Mouse (Mus musculus): Measurements from ENCODE around the gene Tnrc6a.
"Not testable (repeated sequence)": the region's sequence is repeated elsewhere in the genome, so short reads cannot be mapped to it uniquely, and the experiment has no call there.

Gene Tnrc6a

GRCm38 (mm10) chr7:123123665-123124298 lies at the start of gene Tnrc6a:
Gene Tnrc6a (plus strand): TSS chr7:123123885.
- in situ Hi-C loops (cut with MboI): no loop called here

DNA sequence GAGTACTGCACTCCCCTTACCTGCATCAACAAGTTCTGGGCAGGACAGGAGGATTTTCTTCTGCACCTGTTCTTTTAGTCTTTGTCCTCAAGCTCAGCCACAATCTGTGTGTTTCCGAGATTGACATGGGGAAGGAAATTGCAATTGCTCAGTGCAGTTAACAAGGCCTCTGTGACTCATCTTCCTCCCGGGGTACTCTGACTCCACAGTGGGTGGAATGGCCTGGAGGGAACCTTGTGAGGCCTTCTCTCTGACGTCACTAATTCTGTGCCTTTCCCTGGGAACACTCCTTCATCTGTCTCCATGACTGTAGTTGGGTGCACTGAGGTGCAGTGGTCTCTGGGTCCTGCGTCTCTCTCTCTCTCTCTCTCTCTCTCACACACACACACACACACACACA lies 41.4 kb upstream of the Tnrc6a start:
- in situ Hi-C loops (cut with MboI): no loop called here

DNA sequence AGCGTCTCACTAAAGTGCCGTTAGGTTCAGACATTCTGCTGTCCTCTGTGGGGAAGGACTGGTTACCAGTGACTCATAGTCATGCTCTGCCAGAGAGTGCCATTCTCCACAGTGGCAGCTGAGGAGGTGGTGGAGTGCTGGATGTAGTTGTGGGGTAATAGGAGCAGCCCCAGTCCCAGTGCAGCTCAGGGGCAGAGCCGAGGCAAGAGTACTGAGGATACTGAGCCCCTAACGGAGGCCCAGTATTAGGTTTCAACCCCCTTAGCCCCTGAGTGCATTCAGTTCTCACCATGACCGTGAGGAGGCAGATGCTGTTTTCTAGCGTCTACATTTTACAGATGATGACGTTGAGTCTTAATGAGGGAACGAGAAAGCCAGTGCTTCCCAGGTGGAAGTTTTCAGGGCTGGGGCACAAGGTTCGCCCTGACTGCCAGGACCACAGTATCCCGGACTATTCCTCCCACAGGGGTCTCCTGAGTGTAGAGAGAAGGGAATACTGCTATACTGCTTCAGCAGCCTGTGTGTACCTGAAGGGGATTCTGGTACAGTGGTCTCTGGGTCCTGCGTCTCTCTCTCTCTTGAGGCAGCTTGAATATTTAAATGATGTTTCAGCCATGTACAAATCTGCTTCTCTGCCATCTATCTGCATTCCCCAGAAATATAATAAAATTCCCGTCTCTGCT lies 40.1 kb upstream of the Tnrc6a start:
- in situ Hi-C loops (cut with MboI): no loop called here

- in situ Hi-C loops (cut with MboI): no loop called here
Measured at GRCm38 (mm10) chr7:123084180-123084691, 39.4 kb upstream of the Tnrc6a start.

- in situ Hi-C loops (cut with MboI): no loop called here
Measured at GRCm38 (mm10) chr7:123084708-123085107, 39.0 kb upstream of the Tnrc6a start.

DNA sequence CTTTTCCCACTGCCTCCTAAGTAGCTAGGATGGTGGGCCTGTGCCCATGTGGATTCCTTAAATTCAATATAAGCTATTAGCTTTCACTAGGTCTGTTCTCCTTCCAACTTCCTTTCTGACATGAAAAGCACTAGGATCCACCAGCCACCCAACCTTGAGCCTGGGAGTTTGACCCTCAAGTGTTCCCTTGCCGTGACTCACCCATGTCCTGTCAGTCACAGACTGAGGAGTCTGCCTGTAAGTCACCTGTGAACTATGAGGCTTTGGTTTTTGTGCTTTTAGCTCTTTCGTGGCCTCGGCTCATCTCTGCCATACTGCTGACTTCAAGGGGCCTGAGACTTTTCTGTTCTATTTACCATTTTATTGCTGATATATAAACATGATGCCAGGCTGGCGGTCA lies 34.8 kb upstream of the Tnrc6a start:
- in situ Hi-C loops (cut with MboI): no loop called here

- in situ Hi-C loops (cut with MboI): no loop called here
Measured at GRCm38 (mm10) chr7:123096344-123097120, 27.2 kb upstream of the Tnrc6a start.

DNA sequence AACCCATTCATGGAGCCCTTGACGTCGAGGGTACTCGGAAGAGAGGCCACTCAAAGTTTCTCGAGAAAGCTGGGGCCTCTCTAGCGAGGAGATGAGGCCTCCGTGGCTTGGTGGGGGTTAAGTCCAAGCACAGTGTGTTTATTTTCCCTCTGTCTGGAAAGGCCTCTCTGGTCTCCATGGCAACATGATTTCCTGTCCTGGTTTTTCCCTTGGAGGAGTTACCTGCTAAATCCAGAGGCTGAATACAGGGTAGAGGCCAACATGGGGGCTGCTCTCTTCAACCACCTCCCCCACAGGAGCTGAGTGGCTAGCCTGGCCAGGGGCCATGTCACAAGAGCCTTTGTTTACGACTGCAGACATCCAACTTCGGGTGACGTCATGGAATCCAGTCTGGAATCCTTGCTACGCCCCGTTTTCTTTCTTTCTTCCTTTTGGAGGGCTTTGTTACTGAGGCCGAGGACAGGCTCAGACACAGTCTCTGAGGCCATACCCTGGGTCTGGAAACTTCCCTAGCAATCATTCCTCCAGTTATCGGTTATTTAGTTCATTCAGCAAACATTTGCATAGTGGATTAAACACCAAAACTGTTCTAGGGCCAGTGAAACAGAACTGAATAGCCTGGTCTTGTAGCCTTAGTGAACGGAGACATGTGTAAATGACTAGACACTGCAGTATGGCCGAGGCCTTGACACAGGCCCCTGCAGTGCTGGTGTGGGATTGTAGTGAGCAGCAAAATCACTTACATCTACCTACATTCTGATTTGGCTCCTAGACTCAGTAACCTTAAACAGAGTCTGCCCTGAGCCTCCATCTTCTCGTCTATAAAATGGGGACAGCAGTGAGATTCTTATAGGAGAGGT lies 25.6 kb upstream of the Tnrc6a start:
- in situ Hi-C loops (cut with MboI): no loop called here

DNA sequence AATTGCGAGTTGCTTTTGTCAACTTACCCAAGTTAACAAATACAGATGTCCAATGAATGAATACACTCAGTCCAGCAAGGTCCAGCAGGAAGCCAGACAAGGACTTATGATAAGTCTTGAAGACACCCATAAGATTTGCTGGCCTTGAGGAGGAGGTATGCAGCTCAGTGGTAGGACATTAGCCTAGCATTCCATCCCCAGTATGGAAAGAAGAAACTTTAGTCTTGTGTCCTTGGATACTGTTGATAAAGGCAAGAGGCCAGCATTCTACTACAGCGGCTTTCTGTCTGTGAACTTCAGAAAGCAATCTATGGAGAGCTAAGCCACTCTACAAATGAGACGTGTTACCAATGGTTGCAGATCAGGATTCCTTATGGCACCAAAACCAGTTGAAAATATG lies 22.4 kb upstream of the Tnrc6a start:
- in situ Hi-C loops (cut with MboI): no loop called here

DNA sequence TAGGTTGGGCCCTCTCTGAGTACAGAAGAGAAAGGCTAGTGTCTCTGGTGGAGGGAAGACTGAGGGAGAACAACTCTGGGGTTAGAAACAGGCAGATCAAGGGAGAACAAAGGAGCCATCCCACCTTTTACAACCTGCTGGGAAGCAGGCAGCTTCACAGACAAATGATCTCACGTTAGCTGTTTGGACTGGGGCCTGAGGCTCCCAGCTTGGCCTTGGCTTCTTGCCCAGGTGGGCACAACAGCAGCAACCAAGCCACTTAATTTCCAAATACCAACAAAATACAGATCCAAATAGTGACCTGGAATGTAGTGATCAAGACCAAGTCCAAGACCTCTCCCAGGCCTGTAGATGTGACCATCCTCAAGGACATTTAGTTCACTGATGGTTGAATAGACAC lies 18.3 kb upstream of the Tnrc6a start:
- in situ Hi-C loops (cut with MboI): not testable (repeated sequence)

GRCm38 (mm10) chr7:123105906-123106305 lies 17.8 kb upstream of the Tnrc6a start:
- in situ Hi-C loops (cut with MboI): no loop called here

DNA sequence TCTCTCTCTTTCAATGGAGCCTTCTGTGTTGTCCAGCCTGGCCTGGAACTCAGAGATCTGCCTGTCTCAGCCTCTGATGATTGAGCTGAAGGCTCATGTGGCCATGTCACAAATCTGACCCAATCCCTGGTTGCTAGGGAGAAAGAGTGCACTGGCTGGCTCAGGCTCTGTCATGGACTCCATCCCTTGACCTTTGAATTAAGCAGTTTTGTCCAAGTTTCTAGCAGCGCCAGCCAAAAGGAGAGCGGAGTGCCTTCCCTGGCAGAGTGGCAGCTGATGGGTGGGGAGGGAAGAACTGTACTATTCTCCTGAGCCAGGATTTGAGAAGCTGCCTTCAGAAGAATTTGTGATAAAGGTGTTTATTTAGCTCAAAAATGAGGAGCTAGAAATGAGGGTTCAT lies 17.4 kb upstream of the Tnrc6a start:
- in situ Hi-C loops (cut with MboI): no loop called here

DNA sequence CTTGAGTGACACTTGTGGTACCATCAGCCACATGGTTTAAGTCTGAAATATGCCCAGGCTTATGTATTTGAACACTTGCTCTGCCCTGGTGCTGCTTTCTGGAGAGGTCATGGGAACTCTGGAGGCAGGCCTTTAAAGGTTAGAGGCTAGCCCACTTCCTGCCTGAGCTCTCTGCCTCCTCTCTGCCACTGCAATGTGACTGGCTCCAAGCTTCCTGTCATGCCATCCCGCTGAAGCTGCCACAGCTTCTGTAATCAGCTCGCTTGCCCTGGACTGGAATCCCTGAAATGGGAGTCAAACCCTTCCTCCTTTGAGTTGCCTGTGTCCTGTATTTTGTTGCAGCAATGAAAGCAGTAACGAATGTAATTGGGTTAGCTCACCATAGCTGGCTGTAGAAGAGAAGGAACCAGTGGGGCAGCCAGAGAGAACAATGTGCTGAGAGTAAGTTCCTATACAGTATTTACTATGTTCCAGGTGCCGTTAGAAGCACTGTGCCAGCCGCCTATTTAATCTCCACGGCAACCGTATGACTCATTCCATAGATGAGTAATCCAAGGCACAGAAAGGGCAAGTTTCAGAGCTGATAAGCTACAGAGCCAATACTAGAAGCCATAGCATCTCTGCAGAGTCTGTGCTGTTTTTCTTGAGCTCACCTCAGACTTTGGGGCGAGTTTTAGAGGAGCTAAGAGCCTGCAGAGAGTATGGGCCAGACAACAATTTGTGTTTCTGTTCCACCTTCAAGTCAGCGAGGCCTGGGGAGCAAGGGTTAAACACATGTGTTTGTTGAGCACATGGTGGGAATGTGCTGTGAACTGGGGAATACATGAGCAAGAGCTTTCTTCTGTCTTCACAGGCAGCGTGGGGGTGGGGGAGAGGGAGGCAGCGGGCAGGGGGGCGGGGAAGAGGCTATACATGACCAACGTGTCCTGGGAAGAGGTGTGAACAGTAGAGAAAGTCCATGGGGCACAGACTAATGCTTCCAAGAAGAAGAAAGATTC lies 15.3 kb upstream of the Tnrc6a start:
- in situ Hi-C loops (cut with MboI): no loop called here

- in situ Hi-C loops (cut with MboI): no loop called here
Measured at GRCm38 (mm10) chr7:123109361-123110000, 14.2 kb upstream of the Tnrc6a start.

DNA sequence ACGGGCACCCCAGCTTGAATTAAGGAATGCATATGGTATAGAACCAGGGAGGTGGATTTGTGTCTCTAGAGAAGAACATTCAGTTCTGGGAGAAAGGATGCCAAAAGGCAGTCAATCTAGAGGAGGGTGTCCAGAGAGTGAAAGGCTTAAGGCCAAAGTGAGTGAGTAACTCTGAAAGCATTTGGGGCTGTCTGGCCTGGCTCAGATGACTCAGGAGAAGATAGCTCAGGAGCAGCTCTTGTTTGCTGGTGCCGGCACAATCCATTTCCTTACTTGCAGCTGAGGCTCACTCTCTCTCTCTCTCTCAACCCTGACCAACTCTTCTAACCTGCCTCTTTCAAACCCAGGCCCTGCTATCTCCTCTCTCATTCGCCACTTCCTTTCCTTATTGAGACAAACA lies 13.6 kb upstream of the Tnrc6a start:
- in situ Hi-C loops (cut with MboI): no loop called here

DNA sequence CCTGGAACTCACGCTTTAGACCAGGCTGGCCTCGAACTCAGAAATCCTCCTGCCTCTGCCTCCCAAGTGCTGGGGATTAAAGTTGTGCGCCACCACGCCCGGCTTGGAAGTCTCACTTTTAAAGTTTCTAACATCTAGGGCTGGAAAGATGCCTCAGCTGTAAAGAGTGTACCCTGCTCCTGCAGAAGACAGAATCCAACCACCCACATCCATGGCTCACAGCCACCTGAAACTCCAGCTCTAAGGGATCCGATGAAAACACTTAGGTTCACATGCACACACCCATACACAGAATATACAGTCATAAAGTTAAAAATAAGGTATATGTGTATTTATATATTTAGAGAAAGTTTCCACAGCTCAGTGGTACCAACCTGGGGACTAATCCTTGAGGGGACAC lies 10.1 kb upstream of the Tnrc6a start:
- in situ Hi-C loops (cut with MboI): no loop called here

DNA sequence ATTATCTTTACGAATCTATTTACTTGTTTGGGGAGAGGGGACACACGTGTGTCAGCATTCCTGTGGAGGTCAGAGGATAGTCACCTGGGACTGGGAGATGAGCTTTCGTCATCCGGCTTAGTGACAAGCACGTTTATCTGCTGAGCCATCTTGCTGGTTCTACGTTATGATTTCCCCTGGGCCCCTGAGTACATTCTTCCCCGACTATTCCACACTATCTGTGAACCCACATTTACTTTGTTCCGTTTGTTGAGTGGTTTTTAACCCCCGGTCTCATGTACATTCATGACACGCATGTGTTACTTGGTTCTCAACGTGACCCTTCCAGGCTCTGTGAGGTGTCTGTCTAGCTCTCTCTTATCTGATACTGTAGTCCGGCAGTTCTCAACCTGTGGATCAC lies 6.9 kb upstream of the Tnrc6a start:
- in situ Hi-C loops (cut with MboI): no loop called here

GRCm38 (mm10) chr7:123117209-123117608 lies 6.5 kb upstream of the Tnrc6a start:
- in situ Hi-C loops (cut with MboI): no loop called here

- in situ Hi-C loops (cut with MboI): no loop called here
Measured at GRCm38 (mm10) chr7:123120516-123120915, 3.2 kb upstream of the Tnrc6a start.

DNA sequence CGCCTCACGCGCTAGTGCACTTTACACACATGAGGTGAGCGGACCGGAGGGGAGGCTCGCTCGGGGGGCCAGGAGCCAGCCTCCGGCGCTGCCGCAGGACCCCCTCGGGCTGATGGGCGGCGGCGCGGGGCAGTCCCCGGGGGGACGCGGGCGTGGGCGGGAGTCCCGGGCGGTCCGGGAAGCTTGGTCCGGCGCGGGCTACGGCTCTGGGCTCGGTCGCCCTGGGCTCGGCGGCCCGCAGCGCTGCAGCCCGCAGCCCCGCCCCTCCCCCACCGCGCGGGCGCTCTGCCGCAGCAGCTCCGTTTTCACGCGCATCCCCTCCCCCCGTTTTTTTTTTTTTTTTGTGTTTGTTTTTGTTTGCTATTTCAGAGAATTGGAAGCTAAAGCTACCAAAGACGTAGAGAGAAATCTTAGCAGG lies 623 bp downstream of the Tnrc6a start:
- in situ Hi-C loops (cut with MboI): no loop called here
